Mouse (Mus musculus) intestine, embryonic 14.5 days (tissue): ENCODE results near the gene Rpl37a. TPM values are rescaled to one million over a fixed set of nuclear protein-coding genes. Genes with fewer than 3 reads are reported as not detected.

Source experiments
- ATAC-seq: fragments of 200-750 bp; cut with Nextera tagmentation; replicated peaks from 2 replicates; pipeline ENCODE4 v1.8.0; 2017; ENCODE audit warnings: low read depth, moderate number of reproducible peaks, moderate TSS enrichment, moderate library complexity; ENCODE audit not compliant: low FRiP score, low TSS enrichment
- DNase-seq: peaks from one replicate; pipeline ENCODE4 v3.0.0-alpha.2; 2018; ENCODE audit warnings: low spot score
- H3K27ac ChIP-seq: fragments of 300-500 bp; sonication (generic); 2 replicates; pipeline ENCODE4 v1.5.1; 2014; ENCODE audit warnings: low read depth, mild to moderate bottlenecking, control low read depth
- H3K27me3 ChIP-seq: fragments of 300-500 bp; sonication (generic); replicated peaks from 2 replicates; pipeline ENCODE4 v1.6.1; 2014; ENCODE audit warnings: low read length, control low read depth; ENCODE audit not compliant: control insufficient read depth, insufficient read depth
- H3K36me3 ChIP-seq: fragments of 300-500 bp; sonication (generic); 2 replicates; pipeline ENCODE4 v1.6.1; 2014; ENCODE audit warnings: low read length, control low read depth; ENCODE audit not compliant: control insufficient read depth, insufficient read depth
- H3K4me1 ChIP-seq: fragments of 300-500 bp; sonication (generic); replicated peaks from 2 replicates; pipeline ENCODE4 v1.6.1; 2014; ENCODE audit warnings: low read length, control low read depth, mixed read lengths; ENCODE audit not compliant: control insufficient read depth, insufficient read depth
- H3K4me2 ChIP-seq: fragments of 300-500 bp; sonication (generic); 2 replicates; pipeline ENCODE4 v1.6.1; 2014; ENCODE audit warnings: low read length
- H3K4me3 ChIP-seq: fragments of 300-500 bp; sonication (generic); 2 replicates; pipeline ENCODE4 v1.5.1; 2014; ENCODE audit warnings: low read depth, low read length, control low read depth, mixed read lengths
- H3K9ac ChIP-seq: fragments of 300-500 bp; sonication (generic); 2 replicates; pipeline ENCODE4 v1.6.1; 2014; ENCODE audit warnings: mild to moderate bottlenecking, low read length
- H3K9me3 ChIP-seq: fragments of 300-500 bp; sonication (generic); 2 replicates; pipeline ENCODE4 v1.6.1; 2016; ENCODE audit warnings: low read length, control low read depth; ENCODE audit not compliant: control insufficient read depth
- WGBS: fragments of 180-500 bp; shearing (Covaris S2); extraction: QIAGEN DNeasy Blood & Tissue Kit; methylation state at CpG from one replicate; pipeline ENCODE4 v1.1.7; 2014; 5-methylcytosine and 5-hydroxymethylcytosine counted together
- polyA plus RNA-seq: library from polyadenylated mRNA; unstranded; fragments of >200 nt; fragmentation: Nextera tagmentation; extraction: Ambion mirVana; gene quantifications from 2 replicates; pipeline ENCODE4 v1.2.1, GENCODE M21; 2014

The Rpl37a gene
- polyA plus RNA-seq, 1 experiment from 2014 or later = 2,681 TPM

- Histone ChIP-seq H3K36me3 (no peaks in the 10 kb centered on the region), H3K4me1 (peaks cover 7% of the 10 kb centered on the region; the same call in 1 of the 2 replicates), H3K27ac (no peak overlapping the region), H3K27me3 (no peaks in the 10 kb centered on the region), H3K4me2 (no peak overlapping the region), H3K4me3 (no peak overlapping the region), H3K9ac (no peak overlapping the region), H3K9me3 (no peaks in the 10 kb centered on the region)
- DNase-seq (no peak), ATAC-seq (no peak)
- 85% methylated on average over 13 of the region's 13 CpGs for WGBS
These were observed 14.9 kb downstream of the Rpl37a start for GRCm38 (mm10) chr1:72725941-72726340.

- no peak overlapping the region for H3K27ac ChIP-seq
- no peak overlapping the region for H3K4me2 ChIP-seq
- DNase-seq (no peak), ATAC-seq (0 out of 2 replicates have a peak, but pooled peaks have one; percentile 23)
- H3K9ac ChIP-seq = no peak overlapping the region
- H3K36me3 ChIP-seq = no peaks in the 10 kb centered on the region
- peaks cover 7% of the 10 kb centered on the region; the same call in 1 of the 2 replicates for H3K4me1 ChIP-seq
- H3K9me3 ChIP-seq = no peaks in the 10 kb centered on the region
- H3K4me3 ChIP-seq = no peak overlapping the region
- 35% methylated on average over 4 of the region's 4 CpGs for WGBS
- no peaks in the 10 kb centered on the region for H3K27me3 ChIP-seq
These were observed 17.7 kb downstream of the Rpl37a start for GRCm38 (mm10) chr1:72728781-72729180.

- ATAC-seq (no peak), DNase-seq (no peak)
- 66% methylated on average over 10 of the region's 10 CpGs for WGBS
- Histone ChIP-seq H3K4me1 (peaks cover 7% of the 10 kb centered on the region; the same call in 1 of the 2 replicates), H3K4me2 (no peak overlapping the region), H3K4me3 (no peak overlapping the region), H3K27me3 (no peaks in the 10 kb centered on the region), H3K27ac (no peak overlapping the region), H3K9ac (no peak overlapping the region), H3K9me3 (no peaks in the 10 kb centered on the region), H3K36me3 (no peaks in the 10 kb centered on the region)
These were observed 19.0 kb downstream of the Rpl37a start for GRCm38 (mm10) chr1:72730126-72730525.

GRCm38 (mm10) chr1:72733191-72733691 lies 22.2 kb downstream of the Rpl37a start:
- peaks cover 23% of the 10 kb centered on the region; the same call in 1 of the 2 replicates for H3K4me1 ChIP-seq
- WGBS = 92% methylated on average over 9 of the region's 9 CpGs
- H3K27me3 ChIP-seq = no peaks in the 10 kb centered on the region
- no peak for DNase-seq
- H3K9ac ChIP-seq = no peak overlapping the region
- H3K27ac ChIP-seq = no peak overlapping the region
- H3K36me3 ChIP-seq = no peaks in the 10 kb centered on the region
- no peak overlapping the region for H3K4me2 ChIP-seq
- no peaks in the 10 kb centered on the region for H3K9me3 ChIP-seq
- H3K4me3 ChIP-seq = no peak overlapping the region
- ATAC-seq = no peak

GRCm38 (mm10) chr1:72736397-72737125 lies 25.5 kb downstream of the Rpl37a start:
- Histone ChIP-seq H3K36me3 (no peaks in the 10 kb centered on the region), H3K4me3 (no peak overlapping the region), H3K9ac (no peak overlapping the region), H3K4me1 (peaks cover 16% of the 10 kb centered on the region; the same call in 1 of the 2 replicates), H3K4me2 (peak overlapping the region; percentile 13; the same call in 1 of the 2 replicates), H3K27ac (peak overlapping the region; percentile 43; the same call in 1 of the 2 replicates), H3K9me3 (no peaks in the 10 kb centered on the region), H3K27me3 (no peaks in the 10 kb centered on the region)
- ATAC-seq = no peak; the same call in 1 of the 2 replicates
- WGBS = 34% methylated on average over 13 of the region's 13 CpGs
- no peak for DNase-seq

GRCm38 (mm10) chr1:72738946-72739680 lies 28.0 kb downstream of the Rpl37a start:
- Histone ChIP-seq H3K27ac (no peak overlapping the region), H3K9ac (no peak overlapping the region), H3K9me3 (no peaks in the 10 kb centered on the region), H3K27me3 (no peaks in the 10 kb centered on the region), H3K4me1 (peaks cover 20% of the 10 kb centered on the region; the same call in 1 of the 2 replicates), H3K36me3 (no peaks in the 10 kb centered on the region), H3K4me3 (no peak overlapping the region), H3K4me2 (no peak overlapping the region)
- no peak for DNase-seq
- 80% methylated on average over 15 of the region's 15 CpGs for WGBS
- no peak for ATAC-seq

GRCm38 (mm10) chr1:72739681-72740063 lies 28.6 kb downstream of the Rpl37a start:
- no peak for DNase-seq
- no peak for ATAC-seq
- Histone ChIP-seq H3K9me3 (no peaks in the 10 kb centered on the region), H3K27ac (no peak overlapping the region), H3K4me1 (peaks cover 25% of the 10 kb centered on the region), H3K9ac (no peak overlapping the region), H3K4me3 (no peak overlapping the region), H3K36me3 (no peaks in the 10 kb centered on the region), H3K27me3 (no peaks in the 10 kb centered on the region), H3K4me2 (no peak overlapping the region)
- WGBS = 76% methylated on average over 10 of the region's 10 CpGs

GRCm38 (mm10) chr1:72741406-72741805 lies 30.3 kb downstream of the Rpl37a start:
- no peaks in the 10 kb centered on the region for H3K9me3 ChIP-seq
- no peaks in the 10 kb centered on the region for H3K27me3 ChIP-seq
- DNase-seq (no peak), ATAC-seq (no peak)
- no peak overlapping the region for H3K4me3 ChIP-seq
- no peak overlapping the region for H3K4me2 ChIP-seq
- H3K9ac ChIP-seq = no peak overlapping the region
- WGBS = 93% methylated on average over 5 of the region's 5 CpGs
- H3K27ac ChIP-seq = no peak overlapping the region
- H3K4me1 ChIP-seq = peaks cover 22% of the 10 kb centered on the region
- H3K36me3 ChIP-seq = no peaks in the 10 kb centered on the region
